Mouse (Mus musculus) cerebellum, postnatal 25 days (tissue): ENCODE measurements around the gene R3hdml.

Experiments
- DNase-seq, 2 experiments: peaks; one replicate each; pipeline ENCODE4 v3.0.0; 2021; ENCODE audit warnings: mixed read lengths in 2 of 2

R3hdml gene

GRCm38 (mm10) chr2:163480191-163480825, 11.8 kb upstream of the R3hdml start:
- peak; percentile 37 to 57 for DNase-seq

GRCm38 (mm10) chr2:163481539-163482029, 10.5 kb upstream of the R3hdml start:
- no peak for DNase-seq

- no peak for DNase-seq
These were observed 4.8 kb upstream of the R3hdml start for GRCm38 (mm10) chr2:163487360-163487759.

- DNase-seq, result no peak
These were observed 2.3 kb upstream of the R3hdml start for GRCm38 (mm10) chr2:163489725-163490291.

GRCm38 (mm10) chr2:163490656-163491055, 1.5 kb upstream of the R3hdml start:
- no peak for DNase-seq

GRCm38 (mm10) chr2:163491351-163491750, 767 bp upstream of the R3hdml start:
- peak in 1 of 2 experiments; percentile 19 for DNase-seq

GRCm38 (mm10) chr2:163493031-163493430, 913 bp downstream of the R3hdml start:
- DNase-seq, result no peak

GRCm38 (mm10) chr2:163493976-163494375, 1.9 kb downstream of the R3hdml start:
- DNase-seq, result no peak

- DNase-seq, result no peak
These were observed 2.3 kb downstream of the R3hdml start for GRCm38 (mm10) chr2:163494456-163494855.

- DNase-seq, result no peak
These were observed 10.1 kb downstream of the R3hdml start for GRCm38 (mm10) chr2:163502219-163502618.

- DNase-seq, result no peak
These were observed 11.1 kb downstream of the R3hdml start for GRCm38 (mm10) chr2:163503191-163503590.

GRCm38 (mm10) chr2:163506300-163507004, 14.3 kb downstream of the R3hdml start, which contains the start of gene Hnf4a:
Gene Hnf4a (plus strand): TSS chr2:163506808.
- no peak for DNase-seq

GRCm38 (mm10) chr2:163525761-163526243, 33.7 kb downstream of the R3hdml start:
- DNase-seq, result peak in 1 of 2 experiments; percentile 17

- no peak for DNase-seq
These were observed 35.4 kb downstream of the R3hdml start for GRCm38 (mm10) chr2:163527497-163527896.

GRCm38 (mm10) chr2:163530418-163530817, 38.3 kb downstream of the R3hdml start:
- DNase-seq, result no peak

GRCm38 (mm10) chr2:163531917-163532316, 39.8 kb downstream of the R3hdml start:
- DNase-seq, result peak; percentile 85 to 91

GRCm38 (mm10) chr2:163533226-163533625, 41.1 kb downstream of the R3hdml start:
- DNase-seq, result no peak

GRCm38 (mm10) chr2:163534958-163535524, 42.9 kb downstream of the R3hdml start:
- DNase-seq, result peak; percentile 92 to 95

GRCm38 (mm10) chr2:163537443-163537842, 45.3 kb downstream of the R3hdml start:
- DNase-seq, result no peak

- no peak for DNase-seq
These were observed 46.3 kb downstream of the R3hdml start for GRCm38 (mm10) chr2:163538410-163538809.

GRCm38 (mm10) chr2:163539321-163540040, 47.4 kb downstream of the R3hdml start:
- DNase-seq, result no peak
